Comparison of ENCODE assay signal across 8 mouse cellular contexts in genomic region chr19:44111706-44112105, GRCm38 (mm10). TPM values are rescaled to one million over a fixed set of nuclear protein-coding genes. Genes with fewer than 3 reads are reported as not detected.
A peak's percentile ranks its signal among the peaks of the same experiment; 100 is the strongest.
DNase-seq lines count a peak whose midpoint lies in the region; ATAC-seq lines count a peak whose summit lies in the region.
"Had no signal": no experiment of that assay in that cellular context is flagged by ENCODE, and none has a peak within 500 bp of the region (broad histone marks: within the 10 kb centered on the region; RNA-seq: fewer than 3 reads in every experiment).

No protein-coding gene starts in this region.

- peak; percentile 16 for DNase-seq in kidney, postnatal 10 days
- DNase-seq in A20 (ENCODE audit: low read depth, low spot score) (peak; percentile 49), ES-CJ7 (ENCODE audit: low read depth, low spot score) (peak; percentile 68)
- DNase-seq in embryonic facial prominence, embryonic 11.5 days (ENCODE audit: low spot score) = peak; percentile 39
- DNase-seq in right cerebral cortex, postnatal 4 days = no peak
- DNase-seq in right cerebral cortex, postnatal 14 days = no peak

- H3K9ac ChIP-seq in kidney, embryonic 15.5 days = no peak overlapping the region
- no peak overlapping the region for H3K9ac ChIP-seq in embryonic facial prominence, embryonic 11.5 days (replicated peaks; ENCODE audit: low read length)
- H3K9ac ChIP-seq: limb, embryonic 15.5 days had no signal

- H3K27ac ChIP-seq in kidney, embryonic 15.5 days = no peak overlapping the region
- no peak overlapping the region for H3K27ac ChIP-seq in embryonic facial prominence, embryonic 11.5 days (replicated peaks; ENCODE audit: low read depth, low read length)
- H3K27ac ChIP-seq: limb, embryonic 15.5 days had no signal

- no peaks in the 10 kb centered on the region for H3K9me3 ChIP-seq in kidney, embryonic 15.5 days (replicated peaks)
- H3K9me3 ChIP-seq in embryonic facial prominence, embryonic 11.5 days (replicated peaks; ENCODE audit: control insufficient read depth, low read length) = no peaks in the 10 kb centered on the region
- H3K9me3 ChIP-seq: limb, embryonic 15.5 days had no signal

- H3K4me3 ChIP-seq in kidney, embryonic 15.5 days (replicated peaks) = no peak overlapping the region
- no peak overlapping the region for H3K4me3 ChIP-seq in embryonic facial prominence, embryonic 11.5 days (ENCODE audit: low read depth, low read length)
- H3K4me3 ChIP-seq: limb, embryonic 15.5 days had no signal

- no peak overlapping the region for H3K4me2 ChIP-seq in kidney, embryonic 15.5 days
- no peak overlapping the region for H3K4me2 ChIP-seq in embryonic facial prominence, embryonic 11.5 days (ENCODE audit: low read depth, low read length)
- H3K4me2 ChIP-seq: limb, embryonic 15.5 days had no signal

- WGBS in kidney, embryonic 15.5 days = 64% methylated on average over 7 of the region's 7 CpGs
- 65% methylated on average over 7 of the region's 7 CpGs for WGBS in embryonic facial prominence, embryonic 11.5 days

- H3K4me1 ChIP-seq in kidney, embryonic 15.5 days = peaks cover 6% of the 10 kb centered on the region
- H3K4me1 ChIP-seq in embryonic facial prominence, embryonic 11.5 days (ENCODE audit: control insufficient read depth, insufficient read depth, low read length) = no peaks in the 10 kb centered on the region

- no peaks in the 10 kb centered on the region for H3K27me3 ChIP-seq in kidney, embryonic 15.5 days
- no peaks in the 10 kb centered on the region for H3K27me3 ChIP-seq in embryonic facial prominence, embryonic 11.5 days (ENCODE audit: control insufficient read depth, insufficient read depth, low read length)
- H3K27me3 ChIP-seq: limb, embryonic 15.5 days had no signal

- ATAC-seq in kidney, embryonic 15.5 days (replicated peaks; ENCODE audit: low FRiP score) = no peak
- no peak for ATAC-seq in embryonic facial prominence, embryonic 11.5 days (replicated peaks; ENCODE audit: insufficient number of reproducible peaks, low FRiP score, low TSS enrichment, low read depth)

- peaks cover 74% of the 10 kb centered on the region for H3K36me3 ChIP-seq in kidney, embryonic 15.5 days
- peaks cover 3% of the 10 kb centered on the region for H3K36me3 ChIP-seq in embryonic facial prominence, embryonic 11.5 days (replicated peaks; ENCODE audit: control insufficient read depth, insufficient read depth, low read depth, low read length)

RNA-seq across cellular contexts. Expression of gene Chuk, which starts 4.4 kb away (rescaled TPM):
- polyA plus RNA-seq in kidney, embryonic 15.5 days (2015; fragmentation: Nextera tagmentation; extraction: Ambion mirVana) = 47.7 and 48.4 TPM in 2 replicates
- polyA plus RNA-seq in embryonic facial prominence, embryonic 11.5 days (2014; fragmentation: Nextera tagmentation; extraction: Ambion mirVana) = 46.1 and 47.2 TPM in 2 replicates

RNA-seq across cellular contexts. Expression of gene Cwf19l1, which starts 24.0 kb away (rescaled TPM):
- polyA plus RNA-seq in kidney, embryonic 15.5 days (2015; fragmentation: Nextera tagmentation; extraction: Ambion mirVana) = 31.0 and 34.2 TPM in 2 replicates
- 47.3 and 52.3 TPM in 2 replicates for polyA plus RNA-seq in embryonic facial prominence, embryonic 11.5 days (2014; fragmentation: Nextera tagmentation; extraction: Ambion mirVana)

RNA-seq across cellular contexts. Expression of gene Bloc1s2, which starts 34.5 kb away (rescaled TPM):
- polyA plus RNA-seq in kidney, embryonic 15.5 days (2015; fragmentation: Nextera tagmentation; extraction: Ambion mirVana) = 87.4 and 93.7 TPM in 2 replicates
- 104 and 110 TPM in 2 replicates for polyA plus RNA-seq in embryonic facial prominence, embryonic 11.5 days (2014; fragmentation: Nextera tagmentation; extraction: Ambion mirVana)

RNA-seq across cellular contexts. Expression of gene Erlin1, which starts 42.1 kb away (rescaled TPM):
- polyA plus RNA-seq in kidney, embryonic 15.5 days (2015; fragmentation: Nextera tagmentation; extraction: Ambion mirVana) = 46.5 and 51.4 TPM in 2 replicates
- polyA plus RNA-seq in embryonic facial prominence, embryonic 11.5 days (2014; fragmentation: Nextera tagmentation; extraction: Ambion mirVana) = 19.9 and 23.7 TPM in 2 replicates

Comparison
In these comparisons a context has a peak if more than half of its experiments do, and no peak if none do; other contexts are left out.
1. DNase-seq: peak in kidney, postnatal 10 days (single experiment), A20 (single experiment), ES-CJ7 (single experiment) and embryonic facial prominence, embryonic 11.5 days (single experiment); none in right cerebral cortex, postnatal 4 days (single experiment) and right cerebral cortex, postnatal 14 days (single experiment).